Mouse (Mus musculus) lung, postnatal 0 days (tissue): ENCODE measurements around the gene Gm21860. TPM values are rescaled to one million over a fixed set of nuclear protein-coding genes. Genes with fewer than 3 reads are reported as not detected.
"Not testable (repeated sequence)": the region's sequence is repeated elsewhere in the genome, so short reads cannot be mapped to it uniquely, and the experiment has no call there.

Source experiments
- ATAC-seq: fragments of 200-750 bp; cut with Nextera tagmentation; 2 replicates; pipeline ENCODE4 v1.8.0; 2017; ENCODE audit warnings: moderate library complexity
- DNase-seq: peaks from one replicate; pipeline ENCODE4 v3.0.0-alpha.2; 2016; ENCODE audit warnings: low spot score
- H3K27ac ChIP-seq: fragments of 300-500 bp; sonication (generic); 2 replicates; pipeline ENCODE4 v1.5.1; 2014; ENCODE audit warnings: antibody characterized with exemption, mild to moderate bottlenecking, low read length, mixed read lengths
- H3K27me3 ChIP-seq: fragments of 300-500 bp; sonication (generic); replicated peaks from 2 replicates; pipeline ENCODE4 v1.6.1; 2014; ENCODE audit warnings: low read length, mixed read lengths; ENCODE audit not compliant: insufficient read depth
- H3K36me3 ChIP-seq: fragments of 300-500 bp; sonication (generic); 2 replicates; pipeline ENCODE4 v1.6.1; 2014; ENCODE audit warnings: low read length, mixed read lengths; ENCODE audit not compliant: insufficient read depth
- H3K4me1 ChIP-seq: fragments of 300-500 bp; sonication (generic); 2 replicates; pipeline ENCODE4 v1.6.1; 2014; ENCODE audit warnings: antibody characterized with exemption, low read depth, low read length, mixed read lengths; ENCODE audit not compliant: insufficient read depth
- H3K4me2 ChIP-seq: fragments of 300-500 bp; sonication (generic); replicated peaks from 2 replicates; pipeline ENCODE4 v1.6.1; 2014; ENCODE audit warnings: low read depth, mild to moderate bottlenecking, low read length, moderate library complexity, mixed read lengths
- H3K4me3 ChIP-seq: fragments of 300-500 bp; sonication (generic); 2 replicates; pipeline ENCODE4 v1.5.1; 2014; ENCODE audit warnings: low read depth, low read length
- H3K9ac ChIP-seq: fragments of 300-500 bp; sonication (generic); replicated peaks from 2 replicates; pipeline ENCODE4 v1.6.1; 2014; ENCODE audit warnings: low read depth, mild to moderate bottlenecking
- H3K9me3 ChIP-seq: fragments of 300-500 bp; sonication (generic); 2 replicates; pipeline ENCODE4 v1.6.1; 2016; ENCODE audit warnings: low read length, mixed read lengths
- WGBS: fragments of 180-500 bp; shearing (Covaris S2); extraction: QIAGEN DNeasy Blood & Tissue Kit; methylation state at CpG from one replicate; pipeline ENCODE4 v1.1.7; 2014; 5-methylcytosine and 5-hydroxymethylcytosine counted together
- polyA plus RNA-seq: library from polyadenylated mRNA; unstranded; fragments of >200 nt; fragmentation: Nextera tagmentation; extraction: Ambion mirVana; gene quantifications from 2 replicates; pipeline ENCODE4 v1.2.1, GENCODE M21; 2015

Gene Gm21860
- polyA plus RNA-seq, 1 experiment from 2014 or later, result not detected

DNA sequence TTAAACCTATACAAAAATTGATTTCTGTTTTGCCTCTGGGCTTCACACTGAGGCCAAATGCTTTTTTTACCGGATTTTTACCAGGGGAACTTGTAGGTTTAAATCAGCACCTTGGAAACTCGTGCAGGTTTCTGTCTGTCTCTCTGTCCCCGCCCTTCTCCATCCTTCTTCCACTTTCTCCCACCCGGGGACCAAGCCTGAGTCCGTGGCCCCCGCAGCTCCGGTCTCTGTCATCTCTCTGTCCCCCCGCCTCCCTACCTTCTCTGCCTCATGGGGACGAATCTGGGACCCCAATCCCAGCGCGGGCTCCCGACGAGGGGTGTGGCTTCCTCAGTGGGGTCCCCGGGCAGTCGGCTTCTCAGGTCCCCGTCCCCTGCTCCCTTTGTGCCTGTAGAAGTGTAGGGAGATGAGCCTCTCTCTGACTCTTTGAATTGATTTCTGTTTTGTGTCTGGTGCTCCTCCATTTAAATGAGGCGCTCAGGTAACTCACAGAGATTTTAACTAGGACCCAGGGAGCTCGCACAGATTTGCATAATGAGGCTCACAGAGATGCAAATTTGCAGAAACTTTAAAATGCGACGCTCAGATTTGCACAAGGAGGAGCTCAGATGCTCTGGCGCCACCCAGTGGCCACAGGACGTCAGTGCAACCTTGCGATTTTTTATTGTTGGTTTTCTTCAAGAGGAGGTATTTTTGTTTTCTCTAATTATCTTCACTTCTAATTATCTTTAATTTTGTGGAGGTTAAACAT lies 28.7 kb downstream of the Gm21860 start:
- H3K27ac ChIP-seq, H3K27me3 ChIP-seq, H3K9ac ChIP-seq, H3K36me3 ChIP-seq, H3K9me3 ChIP-seq, H3K4me1 ChIP-seq, H3K4me2 ChIP-seq, ATAC-seq, H3K4me3 ChIP-seq: not testable (repeated sequence)
- 67% methylated on average over 5 of the region's 23 CpGs for WGBS
- DNase-seq, result peak; percentile 51

DNA sequence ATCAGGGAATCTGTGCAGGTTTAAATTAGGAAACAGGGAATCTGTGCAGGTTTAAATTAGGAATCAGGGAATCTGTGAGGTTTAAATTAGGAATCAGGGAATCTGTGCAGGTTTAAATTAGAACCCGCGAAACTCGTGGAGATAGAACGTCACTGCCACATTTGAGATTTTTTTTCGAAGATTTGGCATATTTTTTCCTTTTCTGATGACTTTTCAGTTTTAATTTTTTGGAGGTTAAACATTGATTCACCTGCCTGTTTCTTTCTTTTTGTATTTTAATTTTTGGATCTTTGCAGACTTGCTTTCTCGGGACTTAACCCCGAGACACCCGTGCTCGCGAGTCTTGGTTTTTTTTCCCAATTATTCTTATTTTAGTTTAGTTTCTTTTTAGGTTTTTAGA lies 29.5 kb downstream of the Gm21860 start:
- H3K4me2 ChIP-seq, H3K9me3 ChIP-seq, DNase-seq, H3K27ac ChIP-seq, H3K36me3 ChIP-seq, ATAC-seq, H3K27me3 ChIP-seq, H3K4me1 ChIP-seq, H3K4me3 ChIP-seq, H3K9ac ChIP-seq: not testable (repeated sequence)
- WGBS, result 88% methylated on average over 6 of the region's 10 CpGs

DNA sequence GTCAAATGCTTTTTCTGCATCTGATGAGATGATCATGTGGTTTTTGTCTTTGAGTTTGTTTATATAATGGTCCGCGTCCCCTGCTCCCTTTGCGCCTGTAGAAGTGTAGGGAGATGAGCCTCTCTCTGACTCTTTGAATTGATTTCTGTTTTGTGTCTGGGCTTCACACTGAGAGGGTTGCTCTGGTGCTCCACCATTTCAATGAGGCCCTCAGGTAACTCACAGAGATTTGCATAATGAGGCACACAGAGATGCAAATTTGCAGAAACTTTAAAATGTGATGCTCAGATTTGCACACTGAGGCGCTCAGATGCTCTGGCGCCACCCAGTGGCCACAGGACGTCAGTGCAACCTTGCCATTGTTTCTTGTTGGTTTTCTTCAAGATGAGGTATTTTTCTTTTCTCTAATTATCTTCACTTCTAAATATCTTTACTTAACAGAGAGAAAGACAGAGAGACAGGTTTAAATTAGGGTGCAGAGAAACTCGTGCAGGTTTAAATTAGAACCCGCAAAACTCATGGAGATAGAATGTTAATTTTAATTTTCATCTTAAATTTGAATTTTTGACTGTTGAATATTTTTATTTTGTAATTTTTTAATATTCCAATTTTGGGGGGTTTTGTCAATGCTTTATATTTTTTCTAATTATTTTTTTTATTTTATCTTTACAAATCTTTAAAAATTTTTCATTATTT lies 30.5 kb downstream of the Gm21860 start:
- not testable (repeated sequence) for H3K4me3 ChIP-seq, H3K27ac ChIP-seq, H3K9me3 ChIP-seq, H3K36me3 ChIP-seq, H3K4me2 ChIP-seq, H3K27me3 ChIP-seq, DNase-seq, H3K4me1 ChIP-seq, H3K9ac ChIP-seq, ATAC-seq
- WGBS, result 44% methylated on average over 8 of the region's 8 CpGs

DNA sequence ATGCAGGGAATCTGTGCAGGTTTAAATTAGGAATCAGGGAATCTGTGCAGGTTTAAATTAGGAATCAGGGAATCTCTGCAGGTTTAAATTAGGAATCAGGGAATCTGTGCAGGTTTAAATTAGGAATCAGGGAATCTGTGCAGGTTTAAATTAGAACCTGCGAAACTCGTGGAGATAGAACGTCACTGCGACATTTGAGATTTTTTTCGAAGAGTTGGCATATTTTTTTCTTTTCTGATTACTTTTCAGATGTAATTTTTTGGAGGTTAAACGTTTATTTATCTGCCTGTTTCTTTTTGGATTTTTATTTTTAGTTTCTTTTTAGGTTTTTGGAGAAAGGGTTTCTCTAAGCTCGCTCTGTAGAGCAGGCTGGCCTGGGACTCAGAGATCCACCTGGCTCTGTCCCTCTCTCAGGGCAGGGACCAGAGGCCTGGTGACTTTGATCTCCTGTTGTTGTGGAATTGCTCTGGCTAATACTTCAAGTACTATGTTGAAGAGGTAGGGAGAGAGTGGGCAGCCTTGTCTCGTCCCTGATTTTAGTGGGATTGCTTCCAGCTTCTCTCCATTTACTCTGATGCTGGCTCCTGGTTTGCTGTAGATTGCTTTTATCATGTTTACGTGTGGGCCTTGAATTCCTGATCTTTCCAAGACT lies 31.2 kb downstream of the Gm21860 start:
- H3K27ac ChIP-seq, H3K4me3 ChIP-seq, H3K27me3 ChIP-seq, DNase-seq, H3K4me1 ChIP-seq, H3K9me3 ChIP-seq, H3K4me2 ChIP-seq, H3K9ac ChIP-seq, H3K36me3 ChIP-seq: not testable (repeated sequence)
- peak; percentile 46; the same call in 1 of the 2 replicates for ATAC-seq
- 60% methylated on average over 8 of the region's 9 CpGs for WGBS

- H3K9me3 ChIP-seq, DNase-seq, H3K27ac ChIP-seq, H3K36me3 ChIP-seq, H3K27me3 ChIP-seq, H3K4me2 ChIP-seq, H3K9ac ChIP-seq, H3K4me3 ChIP-seq, H3K4me1 ChIP-seq, ATAC-seq: not testable (repeated sequence)
- WGBS, result no CpG with 5 or more reads among the region's 5 CpGs
These were observed 34.1 kb downstream of the Gm21860 start for GRCm38 (mm10) chrY:90720505-90720904.

DNA sequence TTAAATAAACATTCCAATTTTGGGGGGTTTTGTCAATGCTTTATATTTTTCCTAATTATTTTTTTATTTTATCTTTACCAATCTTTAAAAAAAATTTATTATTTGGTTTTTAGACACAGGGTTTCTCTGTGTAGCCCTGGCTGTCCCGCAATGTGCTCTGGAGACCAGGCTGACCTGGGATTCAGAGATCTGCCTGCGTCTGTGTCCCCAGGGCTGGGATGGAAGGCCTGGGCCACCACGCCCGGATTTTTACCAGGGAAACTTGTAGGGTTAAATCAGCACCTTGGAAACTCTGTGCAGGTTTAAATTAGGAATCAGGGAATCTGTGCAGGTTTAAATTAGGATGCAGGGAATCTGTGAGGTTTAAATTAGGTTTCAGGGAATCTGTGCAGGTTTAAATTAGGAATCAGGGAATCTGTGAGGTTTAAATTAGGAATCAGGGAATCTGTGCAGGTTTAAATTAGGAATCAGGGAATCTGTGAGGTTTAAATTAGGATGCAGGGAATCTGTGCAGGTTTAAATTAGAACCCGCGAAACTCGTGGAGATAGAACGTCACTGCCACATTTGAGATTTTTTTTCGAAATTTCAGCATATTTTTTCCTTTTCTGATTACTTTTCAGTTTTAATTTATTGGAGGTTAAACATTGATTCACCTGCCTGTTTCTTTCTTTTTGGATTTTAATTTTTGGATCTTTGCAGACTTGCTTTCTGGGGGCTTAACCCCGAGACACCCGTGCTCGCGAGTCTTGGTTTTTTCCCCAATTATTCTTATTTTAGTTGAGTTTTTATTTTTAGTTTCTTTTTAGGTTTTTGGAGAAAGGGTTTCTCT lies 35.0 kb downstream of the Gm21860 start:
- H3K9me3 ChIP-seq, H3K4me3 ChIP-seq, H3K9ac ChIP-seq, H3K4me1 ChIP-seq, H3K27me3 ChIP-seq, ATAC-seq, H3K36me3 ChIP-seq, DNase-seq, H3K4me2 ChIP-seq, H3K27ac ChIP-seq: not testable (repeated sequence)
- WGBS, result 75% methylated on average over 3 of the region's 13 CpGs

DNA sequence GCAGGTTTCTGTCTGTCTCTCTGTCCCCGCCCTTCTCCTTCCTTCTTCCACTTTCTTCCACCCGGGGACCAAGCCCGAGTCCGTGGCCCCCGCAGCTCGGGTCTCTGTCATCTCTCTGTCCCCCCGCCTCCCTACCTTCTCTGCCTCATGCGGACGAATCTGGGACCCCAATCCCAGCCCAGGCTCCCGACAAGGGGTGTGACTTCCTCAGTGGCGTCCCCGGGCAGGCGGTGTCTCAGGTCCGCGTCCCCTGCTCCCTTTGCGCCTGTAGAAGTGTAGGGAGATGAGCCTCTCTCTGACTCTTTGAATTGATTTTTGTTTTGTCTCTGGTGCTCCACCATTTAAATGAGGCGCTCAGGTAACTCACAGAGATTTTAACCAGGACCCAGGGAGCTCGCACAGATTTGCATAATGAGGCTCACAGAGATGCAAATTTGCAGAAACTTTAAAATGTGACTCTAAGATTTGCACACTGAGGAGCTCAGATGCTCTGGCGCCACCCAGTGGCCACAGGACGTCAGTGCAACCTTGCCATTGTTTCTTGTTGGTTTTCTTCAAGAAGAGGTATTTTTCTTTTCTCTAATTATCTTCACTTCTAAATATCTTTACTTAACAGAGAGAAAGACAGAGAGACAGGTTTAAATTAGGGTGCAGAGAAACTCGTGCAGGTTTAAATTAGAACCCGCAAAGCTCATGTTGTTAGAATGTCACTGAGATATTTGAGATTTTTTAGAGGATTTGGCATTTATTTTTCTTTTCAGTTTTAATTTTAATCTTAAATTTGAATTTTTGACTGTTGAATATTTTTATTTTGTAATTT lies 35.8 kb downstream of the Gm21860 start:
- not testable (repeated sequence) for H3K27ac ChIP-seq, H3K9me3 ChIP-seq, H3K4me2 ChIP-seq, H3K27me3 ChIP-seq, H3K4me1 ChIP-seq, H3K4me3 ChIP-seq, H3K9ac ChIP-seq, H3K36me3 ChIP-seq
- WGBS, result 74% methylated on average over 14 of the region's 22 CpGs
- peak; percentile 6 for DNase-seq
- peak; percentile 69 for ATAC-seq

DNA sequence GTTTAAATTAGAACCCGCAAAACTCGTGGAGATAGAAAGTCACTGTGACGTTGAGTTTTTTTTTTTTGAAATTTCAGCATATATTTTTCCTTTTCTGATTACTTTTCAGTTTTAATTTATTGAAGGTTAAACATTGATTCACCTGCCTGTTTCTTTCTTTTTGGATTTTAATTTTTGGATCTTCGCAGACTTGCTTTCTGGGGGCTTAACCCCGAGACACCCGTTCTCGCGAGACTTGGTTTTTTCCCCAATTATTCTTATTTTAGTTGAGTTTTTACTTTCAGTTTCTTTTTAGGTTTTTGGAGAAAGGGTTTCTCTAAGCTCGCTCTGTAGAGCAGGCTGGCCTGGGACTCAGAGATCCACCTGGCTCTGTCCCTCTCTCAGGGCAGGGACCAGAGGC lies 36.6 kb downstream of the Gm21860 start:
- H3K9ac ChIP-seq, H3K27me3 ChIP-seq, H3K36me3 ChIP-seq, H3K4me3 ChIP-seq, H3K4me2 ChIP-seq, ATAC-seq, H3K4me1 ChIP-seq, H3K9me3 ChIP-seq, DNase-seq, H3K27ac ChIP-seq: not testable (repeated sequence)
- 85% methylated on average over 9 of the region's 9 CpGs for WGBS
